Mouse (Mus musculus) adrenal gland, adult 18-20 months (tissue): Measurements from ENCODE around the gene Nap1l5. TPM values are rescaled to one million over a fixed set of nuclear protein-coding genes. Genes with fewer than 3 reads are reported as not detected.

Source experiments
- total RNA-seq, 2 experiments: library from RNA; stranded (reverse); gene quantifications; 1 replicate in 1 of 2; 2 replicates in 1 of 2; pipeline ENCODE4 v1.2.3; 2021

The Nap1l5 gene
- total RNA-seq, 2 experiments from 2014 or later: 34.2 to 37.8 TPM

Other genes with a start within 250 kb of the Nap1l5 start
- 10 to 100 TPM; 18.2 to 26.8 TPM for gene Herc3, start 75.6 kb downstream of the Nap1l5 start, total RNA-seq
- 10 to 100 TPM; 50.7 to 60.7 TPM for gene Fam13a, start 117.5 kb upstream of the Nap1l5 start, total RNA-seq